In the genomic region with DNA sequence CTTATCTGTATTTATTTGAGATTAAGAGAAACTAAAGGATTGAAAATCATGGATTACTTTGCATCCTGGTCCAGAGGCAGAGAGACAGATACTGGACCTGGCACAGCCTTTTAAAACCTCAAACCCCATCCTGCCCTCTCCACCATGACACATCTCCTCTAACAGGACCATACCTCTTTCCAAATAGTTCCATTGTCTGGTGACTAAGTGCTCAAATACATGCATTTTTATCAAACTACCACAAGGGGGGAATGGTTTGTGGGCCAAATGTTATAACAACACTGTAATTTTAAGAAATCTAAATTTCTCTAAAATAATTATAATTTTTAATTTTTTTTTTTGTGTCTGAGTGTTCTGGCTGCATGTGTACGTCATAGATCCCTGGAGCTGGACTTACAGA, we compare ENCODE assay signal across 23 mouse cellular contexts. TPM values are rescaled to one million over a fixed set of nuclear protein-coding genes. Genes with fewer than 3 reads are reported as not detected.
DNase-seq lines count a peak whose midpoint lies in the region; ATAC-seq and TF ChIP-seq lines count a peak whose summit lies in the region.
"Had no signal": no experiment of that assay in that cellular context is flagged by ENCODE, and none has a peak within 500 bp of the region (broad histone marks: within the 10 kb centered on the region; RNA-seq: fewer than 3 reads in every experiment).

No protein-coding gene starts in this region.

- no peaks in the 10 kb centered on the region for H3K9me3 ChIP-seq in MEL (replicated peaks; ENCODE audit: insufficient read depth, low read length)
- H3K9me3 ChIP-seq: heart, embryonic 10.5 days; limb, embryonic 13.5 days had no signal

- peaks cover 2 to 9% of the 10 kb centered on the region in 2 experiments; a peak in 3 of 4 replicates for H3K4me1 ChIP-seq in MEL (ENCODE audit: control insufficient read depth in 1 of 2, insufficient read depth in 2 of 2, low read length in 2 of 2)
- H3K4me1 ChIP-seq: heart, embryonic 10.5 days; limb, embryonic 13.5 days had no signal

- H3K4me3 ChIP-seq in MEL (ENCODE audit: control insufficient read depth in 1 of 2, insufficient read depth in 1 of 2, low read depth in 2 of 2, low read length in 2 of 2) = no peak overlapping the region
- H3K4me3 ChIP-seq: heart, embryonic 10.5 days; hindbrain, embryonic 10.5 days; limb, embryonic 13.5 days; megakaryocyte, embryonic 14.5 days had no signal

- ATAC-seq in megakaryocyte, adult 5-6 weeks (ENCODE audit: poor library complexity, severe bottlenecking) = peak; percentile 48; the same call in 1 of the 2 replicates
- ATAC-seq: forebrain, embryonic 14.5 days; inflammation-experienced regulatory T-cells, adult 6 months; midbrain, embryonic 16.5 days had no signal

- no peak overlapping the region for H3K9ac ChIP-seq in MEL (ENCODE audit: control insufficient read depth, low read depth, low read length, poor library complexity, severe bottlenecking)
- H3K9ac ChIP-seq: limb, embryonic 13.5 days; liver, embryonic 14.5 days had no signal

- DNase-seq in 3134 (ENCODE audit: extremely low read depth, insufficient read length, low spot score) (peak; percentile 25), 416B (ENCODE audit: low read depth) (peak; percentile 88), MEL (ENCODE audit: low read depth, low spot score) (peak; percentile 55)
- DNase-seq in thymus, postnatal 10 days (ENCODE audit: low spot score in 2 of 2) = no peak
- no peak for DNase-seq in frontal cortex, postnatal 10 days (ENCODE audit: low spot score in 2 of 2)
- no peak for DNase-seq in thymus, postnatal 14 days
- DNase-seq: adrenal gland, postnatal 36 days; cerebellum, adult 11-12 months; cerebellum, postnatal 36 days; gastrocnemius, postnatal 36 days; kidney, adult 9 months; kidney, postnatal 4 days; retina, postnatal 1 day; thymus, postnatal 36 days had no signal

- H3K36me3 ChIP-seq in MEL (ENCODE audit: control insufficient read depth in 1 of 2, insufficient read depth in 2 of 2, low read length in 2 of 2) = peaks cover 0 to 17% of the 10 kb centered on the region in 2 experiments; a peak in 2 of 4 replicates

- TF ChIP-seq CTCF in MEL (IDR thresholded peaks at IDR 0.05 in 2 of 3, conservative IDR thresholded peaks at IDR 0.05 in 1 of 3; ENCODE audit: control insufficient read depth in 1 of 3, insufficient read depth in 1 of 3, low read depth in 2 of 3, low read length in 3 of 3, poor library complexity in 1 of 3, severe bottlenecking in 1 of 3) = peak in 2 of 3 experiments; percentile 24 to 36; a peak in 2 of 6 replicates

- no peaks in the 10 kb centered on the region for H3K79me2 ChIP-seq in MEL (ENCODE audit: control insufficient read depth, insufficient read depth, low read length, poor library complexity)

- no peaks in the 10 kb centered on the region for H3K27me3 ChIP-seq in MEL (ENCODE audit: control insufficient read depth in 1 of 2, insufficient read depth in 2 of 2, low read length in 2 of 2)
- H3K27me3 ChIP-seq: limb, embryonic 13.5 days; megakaryocyte, embryonic 14.5 days had no signal

- TF ChIP-seq RAD21 in MEL (IDR thresholded peaks at IDR 0.05; ENCODE audit: low read depth, low read length) = no peak

- no peak for TF ChIP-seq EP300 in MEL (IDR thresholded peaks at IDR 0.05; ENCODE audit: low read depth in 1 of 2, low read length in 2 of 2)

- no peak overlapping the region for H3K27ac ChIP-seq in MEL (ENCODE audit: control insufficient read depth, low read depth, low read length)
- H3K27ac ChIP-seq: heart, embryonic 10.5 days; hindbrain, embryonic 10.5 days; limb, embryonic 13.5 days; liver, embryonic 14.5 days had no signal

- no peak for TF ChIP-seq POLR2A in MEL (IDR thresholded peaks at IDR 0.05; ENCODE audit: control insufficient read depth in 1 of 2, insufficient read depth in 1 of 2, low read depth in 1 of 2, low read length in 2 of 2, poor library complexity in 1 of 2)

TF ChIP-seq in MEL, 35 proteins besides CTCF, POLR2A, EP300 and RAD21:
- no peak for TF ChIP-seq MYC (IDR thresholded peaks at IDR 0.05; ENCODE audit: low read depth, low read length)
- TF ChIP-seq SMC3 (IDR thresholded peaks at IDR 0.05; ENCODE audit: low read depth, low read length) = peak; percentile 18; the same call in 1 of the 2 replicates
TF ChIP-seq in MEL: peak in this region for 1.

RNA-seq across cellular contexts. Expression of a gene that starts 57.2 kb away (rescaled TPM):
- total RNA-seq in MEL (2012; rRNA removed) = 8.4 and 10.6 TPM in 2 replicates
- polyA plus RNA-seq in MEL (2012; ENCODE audit: insufficient read depth in 1 of 2, insufficient read length in 2 of 2, low read depth in 1 of 2, low replicate concordance in 2 of 2, missing spikeins in 1 of 2) = 10 to 100 TPM in 1 of 2 experiments, not detected in 1; 14.6 TPM
- 28.4 and 35.7 TPM in 2 replicates for total RNA-seq in megakaryocyte, adult 5-6 weeks (2015)
- total RNA-seq in megakaryocyte, adult 5-6 weeks (2017) = 34.4 and 36.0 TPM in 2 replicates

Comparison
In these comparisons a context has a peak if more than half of its experiments do, and no peak if none do; other contexts are left out.
1. DNase-seq: peak in 3134 (single experiment), 416B (single experiment) and MEL (single experiment); none in thymus, postnatal 10 days (0 of 2), frontal cortex, postnatal 10 days (0 of 2) and thymus, postnatal 14 days (single experiment).